Mouse (Mus musculus): ENCODE measurements around the gene Yaf2. TPM values are rescaled to one million over a fixed set of nuclear protein-coding genes. Genes with fewer than 3 reads are reported as not detected.

The Yaf2 gene
- 51.0 TPM for polyA plus RNA-seq (2014; fragmentation: Illumina TruSeq; extraction: RNeasy Lipid Tissue Mini Kit (QIAGEN cat#74804); ENCODE audit: low read depth, low replicate concordance)

DNA sequence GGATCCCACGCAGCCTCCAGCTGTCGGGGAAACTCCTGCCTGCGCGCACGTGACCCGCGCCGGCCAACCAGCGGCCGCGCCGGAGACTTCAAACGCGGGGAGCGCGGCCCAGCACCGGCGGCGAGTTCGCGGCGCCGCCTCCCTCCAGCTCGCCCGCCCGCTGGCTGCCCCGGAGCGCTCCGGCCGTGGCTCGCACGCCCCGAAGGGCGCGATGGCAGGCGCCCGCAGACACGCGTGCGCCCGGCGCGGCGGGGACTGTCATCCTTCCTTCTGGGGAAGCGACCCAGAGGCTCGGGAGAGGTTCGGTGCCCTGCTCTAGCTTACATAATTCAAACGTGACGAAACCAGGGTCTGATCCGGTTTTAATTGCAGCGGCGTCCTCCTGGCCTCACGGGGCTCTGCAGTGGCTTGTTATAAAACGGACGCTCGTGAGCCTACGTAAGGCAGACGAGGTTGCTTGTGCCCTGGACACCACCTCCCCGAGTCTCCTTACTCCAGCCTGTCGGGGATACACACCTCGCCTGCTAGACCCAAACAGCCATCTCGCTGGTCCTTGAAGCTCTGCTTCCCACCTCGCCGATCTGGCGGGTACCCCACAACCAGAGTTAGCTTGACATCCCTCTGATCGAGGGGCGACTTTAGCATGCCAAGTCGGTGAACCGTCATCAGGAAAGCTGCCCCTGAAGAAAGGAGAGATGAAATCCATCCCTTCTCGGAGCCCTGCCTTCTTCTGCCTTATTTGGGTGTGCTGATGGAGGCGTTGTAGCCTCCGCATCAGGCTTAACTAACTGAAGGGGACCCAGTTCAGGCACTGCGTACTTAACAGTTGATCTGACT, at the start of gene Yaf2:
Gene Yaf2 (minus strand): TSS at position 11 of the 837 bp plus-strand sequence.

DNA sequence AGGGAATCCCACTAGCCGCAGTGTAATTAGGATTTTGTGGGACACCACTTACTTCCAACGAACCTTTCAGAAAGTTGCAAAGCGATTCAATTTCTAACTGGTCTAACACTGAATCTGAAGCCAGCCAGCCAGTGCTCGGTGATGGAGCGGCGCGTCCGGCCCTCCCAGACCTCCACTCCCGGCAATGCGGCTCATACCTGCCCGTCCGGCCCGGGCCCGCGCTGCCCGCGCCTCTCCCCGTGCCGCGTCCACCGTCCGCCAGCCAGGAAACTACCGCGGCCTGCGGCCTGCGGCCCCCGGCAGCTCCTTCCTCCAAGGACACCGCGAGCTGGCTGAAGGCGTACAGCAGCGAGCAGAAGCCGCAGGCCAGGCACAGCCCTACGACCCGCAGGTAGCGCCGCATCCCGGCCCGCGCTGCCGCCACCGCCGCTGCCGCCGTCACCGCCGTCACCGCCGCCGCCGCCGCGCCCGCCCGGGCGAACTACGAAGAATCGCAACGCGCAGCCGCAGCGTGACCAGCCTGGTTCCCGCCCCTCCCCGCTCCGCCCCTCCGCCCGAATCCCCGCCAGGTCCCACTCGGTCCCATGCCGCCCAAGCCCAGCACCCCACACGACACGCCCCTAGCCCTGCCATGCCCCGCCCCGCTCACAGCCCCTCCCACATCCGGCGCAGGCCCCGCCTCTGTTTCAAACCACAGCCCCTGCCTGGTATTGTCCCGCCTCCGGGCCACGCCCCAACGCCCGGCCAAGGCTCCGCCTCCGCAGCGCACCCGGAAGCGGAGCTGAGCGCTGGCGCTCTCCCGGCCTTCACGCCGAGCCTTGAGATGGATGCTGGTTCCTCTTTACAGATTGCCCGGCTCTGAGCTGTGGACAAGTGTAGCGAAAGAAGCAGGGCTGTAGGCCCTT, 61.8 kb downstream of the Yaf2 start, which contains the start of gene Gxylt1:
Gene Gxylt1 (minus strand): TSS at position 501 of the 905 bp plus-strand sequence.

Other genes with a start within 250 kb of the Yaf2 start
- gene Gxylt1, start 61.8 kb downstream of the Yaf2 start, polyA plus RNA-seq (2014; fragmentation: Illumina TruSeq; extraction: RNeasy Lipid Tissue Mini Kit (QIAGEN cat#74804); ENCODE audit: low read depth, low replicate concordance): 46.7 TPM
- gene Zcrb1, start 61.4 kb upstream of the Yaf2 start, polyA plus RNA-seq (2014; fragmentation: Illumina TruSeq; extraction: RNeasy Lipid Tissue Mini Kit (QIAGEN cat#74804); ENCODE audit: low read depth, low replicate concordance): 282 TPM
- 31.8 TPM for gene Pphln1, start 61.4 kb upstream of the Yaf2 start, polyA plus RNA-seq (2014; fragmentation: Illumina TruSeq; extraction: RNeasy Lipid Tissue Mini Kit (QIAGEN cat#74804); ENCODE audit: low read depth, low replicate concordance)

All from sigmoid colon, adult 10 weeks (tissue).